Mouse (Mus musculus) heart, embryonic 16.5 days (tissue): ENCODE data around the gene Msh3. TPM values are rescaled to one million over a fixed set of nuclear protein-coding genes. Genes with fewer than 3 reads are reported as not detected.

Experiments used
- ATAC-seq: fragments of 200-750 bp; cut with Nextera tagmentation; replicated peaks from 2 replicates; pipeline ENCODE4 v1.8.0; 2017; ENCODE audit warnings: moderate number of reproducible peaks; ENCODE audit not compliant: insufficient read depth, low FRiP score; ENCODE audit errors: extremely low read depth
- H3K27ac ChIP-seq: fragments of 300-500 bp; sonication (generic); 2 replicates; pipeline ENCODE4 v1.5.1; 2014; ENCODE audit warnings: mild to moderate bottlenecking, low read length, control low read depth, moderate library complexity
- H3K27me3 ChIP-seq: fragments of 300-500 bp; sonication (generic); 2 replicates; pipeline ENCODE4 v1.6.1; 2014; ENCODE audit warnings: low read length, mixed read lengths; ENCODE audit not compliant: control insufficient read depth, insufficient read depth
- H3K36me3 ChIP-seq: fragments of 300-500 bp; sonication (generic); 2 replicates; pipeline ENCODE4 v1.6.1; 2014; ENCODE audit not compliant: control insufficient read depth, insufficient read depth
- H3K4me1 ChIP-seq: fragments of 300-500 bp; sonication (generic); 2 replicates; pipeline ENCODE4 v1.6.1; 2014; ENCODE audit warnings: low read length, mixed read lengths; ENCODE audit not compliant: control insufficient read depth, insufficient read depth
- H3K4me2 ChIP-seq: fragments of 300-500 bp; sonication (generic); 2 replicates; pipeline ENCODE4 v1.6.1; 2014; ENCODE audit warnings: low read depth, mild to moderate bottlenecking, control low read depth, low read length
- H3K4me3 ChIP-seq: fragments of 300-500 bp; sonication (generic); 2 replicates; pipeline ENCODE4 v1.5.1; 2014; ENCODE audit warnings: mild to moderate bottlenecking, control low read depth, low read length
- H3K9ac ChIP-seq: fragments of 300-500 bp; sonication (generic); 2 replicates; pipeline ENCODE4 v1.6.1; 2014; ENCODE audit warnings: low read length, control low read depth
- H3K9me3 ChIP-seq: fragments of 300-500 bp; sonication (generic); replicated peaks from 2 replicates; pipeline ENCODE4 v1.6.1; 2016; ENCODE audit warnings: low read length; ENCODE audit not compliant: control insufficient read depth
- WGBS: fragments of 180-500 bp; shearing (Covaris S2); extraction: QIAGEN DNeasy Blood & Tissue Kit; methylation state at CpG from one replicate; pipeline ENCODE4 v1.1.7; 2014; 5-methylcytosine and 5-hydroxymethylcytosine counted together
- polyA plus RNA-seq: library from polyadenylated mRNA; unstranded; fragments of >200 nt; fragmentation: Nextera tagmentation; extraction: Ambion mirVana; gene quantifications from 2 replicates; pipeline ENCODE4 v1.2.1, GENCODE M21; 2015

Msh3 gene
- polyA plus RNA-seq, 1 experiment from 2014 or later = 14.2 TPM

GRCm38 (mm10) chr13:92339787-92340186 is 15.0 kb downstream of the Msh3 start:
- Histone ChIP-seq H3K4me2 (no peak overlapping the region), H3K4me1 (no peaks in the 10 kb centered on the region), H3K4me3 (no peak overlapping the region), H3K36me3 (peaks cover 23% of the 10 kb centered on the region), H3K9ac (no peak overlapping the region), H3K9me3 (no peaks in the 10 kb centered on the region), H3K27me3 (no peaks in the 10 kb centered on the region), H3K27ac (no peak overlapping the region)
- 89% methylated on average over 3 of the region's 3 CpGs for WGBS
- ATAC-seq = no peak

- no peak for ATAC-seq
- WGBS = 67% methylated on average over 6 of the region's 6 CpGs
- Histone ChIP-seq H3K4me2 (no peak overlapping the region), H3K4me3 (no peak overlapping the region), H3K9ac (no peak overlapping the region), H3K9me3 (no peaks in the 10 kb centered on the region), H3K27ac (no peak overlapping the region), H3K36me3 (peaks cover 14% of the 10 kb centered on the region), H3K27me3 (no peaks in the 10 kb centered on the region), H3K4me1 (no peaks in the 10 kb centered on the region)
Observed at GRCm38 (mm10) chr13:92337773-92338462, 16.9 kb downstream of the Msh3 start.

- Histone ChIP-seq H3K27ac (no peak overlapping the region), H3K36me3 (peaks cover 11% of the 10 kb centered on the region), H3K9ac (no peak overlapping the region), H3K27me3 (no peaks in the 10 kb centered on the region), H3K9me3 (no peaks in the 10 kb centered on the region), H3K4me1 (no peaks in the 10 kb centered on the region), H3K4me3 (no peak overlapping the region), H3K4me2 (no peak overlapping the region)
- WGBS = 91% methylated on average over 1 of the region's 1 CpGs
- no peak for ATAC-seq
Observed at GRCm38 (mm10) chr13:92336857-92337256, 17.9 kb downstream of the Msh3 start.

GRCm38 (mm10) chr13:92332103-92332879 is 22.5 kb downstream of the Msh3 start:
- Histone ChIP-seq H3K4me3 (no peak overlapping the region), H3K4me2 (no peak overlapping the region), H3K9me3 (no peaks in the 10 kb centered on the region), H3K4me1 (no peaks in the 10 kb centered on the region), H3K36me3 (no peaks in the 10 kb centered on the region), H3K9ac (no peak overlapping the region), H3K27me3 (no peaks in the 10 kb centered on the region), H3K27ac (no peak overlapping the region)
- WGBS = 88% methylated on average over 15 of the region's 15 CpGs
- no peak for ATAC-seq

GRCm38 (mm10) chr13:92330621-92331020 is 24.2 kb downstream of the Msh3 start:
- H3K4me2 ChIP-seq = no peak overlapping the region
- no peak overlapping the region for H3K4me3 ChIP-seq
- H3K27ac ChIP-seq = no peak overlapping the region
- H3K36me3 ChIP-seq = no peaks in the 10 kb centered on the region
- H3K4me1 ChIP-seq = peaks cover 3% of the 10 kb centered on the region; the same call in 1 of the 2 replicates
- no peak overlapping the region for H3K9ac ChIP-seq
- H3K27me3 ChIP-seq = no peaks in the 10 kb centered on the region
- no peak for ATAC-seq
- 88% methylated on average over 3 of the region's 3 CpGs for WGBS
- H3K9me3 ChIP-seq = no peaks in the 10 kb centered on the region

- Histone ChIP-seq H3K4me1 (peaks cover 3% of the 10 kb centered on the region; the same call in 1 of the 2 replicates), H3K9me3 (no peaks in the 10 kb centered on the region), H3K4me3 (no peak overlapping the region), H3K27me3 (no peaks in the 10 kb centered on the region), H3K27ac (no peak overlapping the region), H3K36me3 (no peaks in the 10 kb centered on the region), H3K4me2 (no peak overlapping the region), H3K9ac (no peak overlapping the region)
- 72% methylated on average over 2 of the region's 2 CpGs for WGBS
- ATAC-seq = no peak
Observed at GRCm38 (mm10) chr13:92328000-92328399, 26.8 kb downstream of the Msh3 start.

- no peak overlapping the region for H3K4me3 ChIP-seq
- H3K27me3 ChIP-seq = no peaks in the 10 kb centered on the region
- peaks cover 3% of the 10 kb centered on the region; the same call in 1 of the 2 replicates for H3K4me1 ChIP-seq
- peaks cover 5% of the 10 kb centered on the region for H3K36me3 ChIP-seq
- no peak overlapping the region for H3K4me2 ChIP-seq
- WGBS = 57% methylated on average over 5 of the region's 5 CpGs
- ATAC-seq = peak; percentile 52; the same call in 1 of the 2 replicates
- no peak overlapping the region for H3K27ac ChIP-seq
- no peak overlapping the region for H3K9ac ChIP-seq
- no peaks in the 10 kb centered on the region for H3K9me3 ChIP-seq
Observed at GRCm38 (mm10) chr13:92326030-92326429, 28.8 kb downstream of the Msh3 start.

- Histone ChIP-seq H3K4me2 (no peak overlapping the region), H3K9me3 (no peaks in the 10 kb centered on the region), H3K4me3 (no peak overlapping the region), H3K27me3 (no peaks in the 10 kb centered on the region), H3K36me3 (peaks cover 7% of the 10 kb centered on the region), H3K4me1 (no peaks in the 10 kb centered on the region), H3K27ac (no peak overlapping the region), H3K9ac (no peak overlapping the region)
- ATAC-seq = no peak
- 73% methylated on average over 5 of the region's 5 CpGs for WGBS
Observed at GRCm38 (mm10) chr13:92320770-92321169, 34.0 kb downstream of the Msh3 start.

- H3K4me1 ChIP-seq = no peaks in the 10 kb centered on the region
- H3K4me3 ChIP-seq = no peak overlapping the region
- no peak for ATAC-seq
- peaks cover 6% of the 10 kb centered on the region; the same call in 1 of the 2 replicates for H3K36me3 ChIP-seq
- H3K27me3 ChIP-seq = no peaks in the 10 kb centered on the region
- no peaks in the 10 kb centered on the region for H3K9me3 ChIP-seq
- WGBS = 87% methylated on average over 5 of the region's 5 CpGs
- H3K4me2 ChIP-seq = no peak overlapping the region
- H3K27ac ChIP-seq = no peak overlapping the region
- H3K9ac ChIP-seq = no peak overlapping the region
Observed at GRCm38 (mm10) chr13:92314613-92315012, 40.2 kb downstream of the Msh3 start.
